Mouse (Mus musculus) lung, postnatal 0 days (tissue): ENCODE results near the gene Ecsit.

Source experiments
- CTCF ChIP-seq: IDR thresholded peaks from 2 replicates; pipeline ENCODE4 v1.5.1; 2016; ENCODE audit warnings: antibody characterized with exemption, mild to moderate bottlenecking
- EP300 ChIP-seq: IDR thresholded peaks from 2 replicates; pipeline ENCODE4 v1.6.1; 2016; ENCODE audit warnings: antibody characterized with exemption, mild to moderate bottlenecking, control low read depth

DNA sequence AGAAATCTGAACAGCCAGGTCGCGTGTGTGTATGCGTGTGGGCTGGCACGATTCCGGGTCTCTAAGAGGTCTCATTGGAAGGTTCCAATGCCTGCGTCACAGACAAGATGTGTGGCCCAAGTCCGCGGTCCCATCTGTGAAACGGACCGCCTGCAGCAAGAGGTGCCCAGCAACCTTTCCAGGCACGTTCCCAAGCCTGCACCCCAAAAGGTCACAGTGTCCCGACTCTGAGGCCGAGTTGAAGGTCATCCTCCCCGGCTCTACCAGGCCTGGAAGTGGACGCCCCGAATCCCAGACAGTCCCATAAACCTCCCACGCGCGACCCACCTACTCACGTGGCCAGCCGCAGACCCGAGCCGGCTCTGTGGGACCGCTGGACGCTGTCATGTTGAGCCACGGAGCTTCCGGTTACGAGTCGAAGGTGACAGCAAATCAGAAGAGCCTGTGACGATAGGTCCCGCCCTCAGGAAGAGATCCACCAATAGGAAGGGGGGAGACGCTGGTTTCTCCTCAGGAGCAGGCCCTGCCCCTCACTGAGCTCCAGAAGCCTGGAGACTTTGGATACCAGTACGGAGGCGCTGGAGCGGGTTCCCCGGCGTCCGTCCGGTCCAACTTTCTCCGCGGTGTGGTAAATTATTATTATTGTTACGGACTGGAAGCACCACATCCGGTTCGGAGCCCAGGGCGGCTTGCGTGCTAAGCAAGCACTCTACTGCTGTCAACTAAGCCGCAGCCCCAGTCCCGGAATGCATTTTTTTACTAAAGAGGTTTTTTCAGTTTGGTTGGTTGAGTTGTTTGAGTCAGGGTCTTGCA, at the start of gene Ecsit:
- TF ChIP-seq CTCF (no peak), EP300 (no peak)
